Mouse (Mus musculus) telencephalon, adult 2 months (tissue): ENCODE data around the gene Rab11fip4.

Source experiments
- DNase-seq: peaks from one replicate; pipeline ENCODE4 v3.0.0-alpha.2; 2011; ENCODE audit warnings: low read depth, low spot score

Rab11fip4 gene

GRCm38 (mm10) chr11:79710868-79711765, 120.1 kb downstream of the Rab11fip4 start:
- no peak for DNase-seq

GRCm38 (mm10) chr11:79711766-79712369, 120.9 kb downstream of the Rab11fip4 start:
- DNase-seq = no peak

- no peak for DNase-seq
These were observed 122.2 kb downstream of the Rab11fip4 start for GRCm38 (mm10) chr11:79713184-79713583.

- DNase-seq = no peak
These were observed 122.7 kb downstream of the Rab11fip4 start for GRCm38 (mm10) chr11:79713678-79714077.

- no peak for DNase-seq
These were observed 123.2 kb downstream of the Rab11fip4 start for GRCm38 (mm10) chr11:79714082-79714742.

- DNase-seq = no peak
These were observed 123.7 kb downstream of the Rab11fip4 start for GRCm38 (mm10) chr11:79714743-79715110.

- DNase-seq = no peak
These were observed 124.3 kb downstream of the Rab11fip4 start for GRCm38 (mm10) chr11:79715316-79715715.

- DNase-seq = no peak
These were observed 124.9 kb downstream of the Rab11fip4 start for GRCm38 (mm10) chr11:79715733-79716452.

- no peak for DNase-seq
These were observed 125.4 kb downstream of the Rab11fip4 start for GRCm38 (mm10) chr11:79716453-79716749.

GRCm38 (mm10) chr11:79717271-79717670, 126.3 kb downstream of the Rab11fip4 start:
- no peak for DNase-seq

GRCm38 (mm10) chr11:79717801-79718200, 126.8 kb downstream of the Rab11fip4 start:
- DNase-seq = no peak

- DNase-seq = no peak
These were observed 127.2 kb downstream of the Rab11fip4 start for GRCm38 (mm10) chr11:79718202-79718601.

- no peak for DNase-seq
These were observed 127.9 kb downstream of the Rab11fip4 start for GRCm38 (mm10) chr11:79718829-79719346.

- no peak for DNase-seq
These were observed 129.7 kb downstream of the Rab11fip4 start for GRCm38 (mm10) chr11:79720737-79721136.

- DNase-seq = no peak
These were observed 131.8 kb downstream of the Rab11fip4 start for GRCm38 (mm10) chr11:79722811-79723210.

- DNase-seq = no peak
These were observed 134.0 kb downstream of the Rab11fip4 start for GRCm38 (mm10) chr11:79725005-79725404.

- DNase-seq = no peak
These were observed 138.4 kb downstream of the Rab11fip4 start for GRCm38 (mm10) chr11:79729231-79730047.

- DNase-seq = no peak
These were observed 139.4 kb downstream of the Rab11fip4 start for GRCm38 (mm10) chr11:79730462-79730861.

GRCm38 (mm10) chr11:79731476-79731875, 140.5 kb downstream of the Rab11fip4 start:
- DNase-seq = no peak

GRCm38 (mm10) chr11:79733013-79733412, 142.0 kb downstream of the Rab11fip4 start:
- DNase-seq = no peak
